Mouse (Mus musculus): ENCODE measurements at regions not wholly inside any gene's neighbourhood (a gene's known extent, or its start where the extent isn't known, plus 50 kb on each side); places are given as distances from the start of the nearest gene placed in this dataset.

GRCm38 (mm10) chr16:73613017-73613416 lies 798.6 kb downstream of the Robo2 start:
- TF ChIP-seq CTCF (IDR thresholded peaks at IDR 0.05; ENCODE audit: low read depth, low read length) (no peak), GATA1 (IDR thresholded peaks at IDR 0.05; ENCODE audit: borderline replicate concordance, low read length) (no peak), TAL1 (conservative IDR thresholded peaks at IDR 0.05; ENCODE audit: low read depth, low read length) (no peak)

Data from G1E (cell line).